Mouse (Mus musculus) heart, adult 8-10 months (tissue): ENCODE results near the gene Dpysl5. TPM values are rescaled to one million over a fixed set of nuclear protein-coding genes. Genes with fewer than 3 reads are reported as not detected.

ENCODE experiments used
- DNase-seq: peaks from one replicate; pipeline ENCODE4 v3.0.0; 2022; ENCODE audit warnings: low spot score
- total RNA-seq, 4 experiments: library from RNA; stranded (reverse); gene quantifications; 2 replicates each; pipeline ENCODE4 v1.2.4; 2022

Gene Dpysl5
- total RNA-seq, 4 experiments from 2014 or later, result 0.57 to 1.4 (median 0.91) TPM

DNA sequence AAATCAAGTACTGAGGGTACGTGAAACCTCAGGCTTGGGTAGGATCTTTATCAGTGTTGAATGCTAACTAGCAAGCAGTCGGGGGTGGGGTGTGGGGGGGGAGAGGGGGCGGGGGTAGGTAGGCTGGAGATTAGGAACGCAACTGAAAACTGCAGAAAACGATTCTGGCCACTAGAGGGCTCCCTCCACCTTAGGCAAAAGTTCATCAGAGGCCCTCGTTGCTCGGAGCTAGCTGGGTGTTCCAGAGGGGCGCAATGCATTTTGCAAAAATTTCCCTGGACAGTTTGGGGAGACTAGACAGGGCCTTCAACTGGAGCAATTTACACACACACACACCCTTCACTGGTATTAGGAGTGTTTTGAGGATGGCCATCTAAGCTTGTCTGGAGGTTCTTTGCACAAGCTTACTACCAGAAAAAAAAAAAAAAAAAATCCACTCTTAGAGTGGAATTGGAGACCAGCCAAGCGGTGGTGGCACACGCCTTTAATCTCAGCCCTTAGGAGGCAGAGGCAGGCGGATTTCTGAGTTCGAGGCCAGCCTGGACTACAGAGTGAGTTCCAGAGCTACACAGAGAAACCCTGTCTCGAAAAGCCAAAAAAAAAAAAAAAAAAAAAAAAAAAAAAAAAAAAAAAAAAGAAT is 1.5 kb upstream of the Dpysl5 start:
- peak; percentile 62 for DNase-seq

DNA sequence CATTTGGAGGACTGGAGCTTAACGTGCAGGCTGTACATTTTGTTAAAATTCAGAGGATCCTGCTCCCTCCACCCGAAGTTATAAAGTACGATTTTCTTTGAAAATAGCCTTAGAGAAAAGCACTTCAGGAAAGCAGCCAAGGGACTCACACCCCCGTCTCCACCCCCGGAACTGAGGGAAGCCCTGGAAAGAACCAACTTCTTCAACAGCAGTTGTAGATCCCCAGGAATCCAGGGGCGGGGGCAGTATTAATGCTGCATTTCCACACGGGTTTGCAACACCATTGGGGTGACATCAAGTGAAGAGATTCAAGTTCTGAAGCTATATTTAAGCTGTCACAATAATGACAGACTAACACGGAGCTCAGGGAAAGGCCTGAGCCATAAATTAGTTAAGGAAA is 878 bp upstream of the Dpysl5 start:
- DNase-seq, result no peak

DNA sequence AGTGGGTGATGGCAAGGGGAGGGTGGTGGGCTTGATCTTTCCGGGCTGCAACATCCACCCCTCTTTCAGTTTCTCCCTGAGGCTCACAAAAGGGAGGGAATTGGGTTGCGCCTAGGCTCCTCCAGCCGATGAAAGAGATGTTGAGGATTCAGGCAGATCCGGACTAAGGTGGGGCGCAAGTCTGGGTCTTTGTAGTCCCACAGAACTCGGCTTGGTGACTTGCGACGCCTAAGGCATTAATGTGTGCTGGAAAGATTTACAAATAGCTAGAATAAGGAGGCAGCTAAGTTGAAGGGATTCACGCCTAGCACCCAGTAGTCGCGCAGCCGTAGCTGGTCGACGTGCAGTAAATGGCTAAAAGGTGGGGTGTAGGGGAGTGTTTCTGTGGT is 632 bp downstream of the Dpysl5 start:
- DNase-seq, result no peak

DNA sequence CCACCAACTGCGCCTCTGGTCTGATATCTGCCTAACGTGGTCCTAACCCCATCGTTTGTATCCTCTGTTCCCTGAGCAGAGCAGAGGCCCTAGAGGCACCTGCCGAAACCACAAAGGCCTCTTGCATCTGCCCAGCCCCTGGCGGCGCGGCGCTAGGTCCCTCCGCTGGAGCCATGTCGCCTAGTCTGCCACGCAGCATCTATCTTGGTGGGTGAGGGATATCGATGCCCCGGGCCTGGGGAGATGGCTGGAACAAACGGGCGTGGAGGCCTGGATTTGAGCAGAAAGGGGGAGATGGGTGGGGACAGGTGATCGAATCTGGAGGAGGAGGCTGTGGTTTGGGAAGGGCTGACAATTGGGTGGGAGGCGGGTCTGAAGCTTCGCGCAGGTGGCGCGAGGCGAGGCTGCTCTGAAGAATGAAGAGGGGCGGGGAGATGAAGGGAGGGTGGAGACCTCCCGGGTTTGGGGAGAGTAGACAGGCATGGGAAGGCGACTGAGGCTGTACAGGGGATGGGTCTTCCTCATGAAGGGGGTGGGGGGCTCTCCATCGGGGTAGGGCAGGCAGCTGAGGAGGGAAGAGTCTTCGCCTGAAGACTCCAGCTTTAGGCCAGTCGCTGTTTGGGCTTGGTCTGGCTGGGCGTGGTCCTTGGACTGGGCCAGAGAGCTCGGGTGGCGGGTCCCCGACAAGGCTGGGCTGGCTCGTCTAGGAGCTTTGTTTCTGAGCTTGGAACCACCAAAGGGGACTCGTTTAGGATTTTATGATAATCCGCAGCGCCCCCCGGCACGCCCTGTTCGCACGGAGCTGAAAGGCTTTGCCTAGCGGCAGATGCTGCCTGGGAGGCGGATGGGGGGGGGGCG is 1.3 kb downstream of the Dpysl5 start:
- DNase-seq, result no peak

DNA sequence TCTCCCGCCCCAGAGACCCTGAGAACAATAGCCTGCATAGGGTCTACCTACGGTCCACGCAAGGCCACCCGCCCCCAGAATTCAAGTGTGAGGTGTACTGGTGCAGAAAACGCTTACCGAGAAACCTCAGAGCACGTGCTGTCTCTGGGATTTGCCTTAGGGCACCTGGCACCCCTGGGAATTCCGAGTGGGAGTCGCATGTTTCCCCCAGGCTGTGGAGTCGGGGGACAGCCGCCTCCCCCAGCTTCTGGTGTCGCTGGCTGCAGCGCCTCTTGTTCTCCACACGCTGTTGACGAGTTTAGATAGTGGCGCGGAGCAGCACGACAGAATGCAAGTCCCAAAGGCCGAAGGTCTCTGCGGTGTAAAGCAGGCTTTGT is 1.9 kb downstream of the Dpysl5 start:
- DNase-seq, result no peak

DNA sequence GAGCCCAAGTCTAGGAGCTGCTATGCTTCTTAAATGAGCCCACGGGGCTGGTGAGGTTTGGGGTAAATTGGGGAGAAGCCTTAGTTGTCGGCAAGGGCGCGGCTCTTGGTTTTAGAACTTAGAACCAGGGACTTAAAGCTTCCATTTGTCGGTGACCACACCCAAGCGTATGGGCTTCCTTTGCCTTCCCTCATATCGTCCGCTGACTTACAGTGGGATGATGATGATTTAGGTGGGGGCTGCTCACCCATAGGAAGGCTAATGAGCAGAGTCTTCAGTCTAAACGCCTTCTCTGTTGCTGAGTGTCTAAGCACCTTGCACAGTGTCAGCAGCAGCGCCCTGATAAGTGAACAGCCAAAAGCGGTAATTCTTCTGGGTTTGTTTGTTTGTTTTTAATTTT is 2.3 kb downstream of the Dpysl5 start:
- no peak for DNase-seq

DNA sequence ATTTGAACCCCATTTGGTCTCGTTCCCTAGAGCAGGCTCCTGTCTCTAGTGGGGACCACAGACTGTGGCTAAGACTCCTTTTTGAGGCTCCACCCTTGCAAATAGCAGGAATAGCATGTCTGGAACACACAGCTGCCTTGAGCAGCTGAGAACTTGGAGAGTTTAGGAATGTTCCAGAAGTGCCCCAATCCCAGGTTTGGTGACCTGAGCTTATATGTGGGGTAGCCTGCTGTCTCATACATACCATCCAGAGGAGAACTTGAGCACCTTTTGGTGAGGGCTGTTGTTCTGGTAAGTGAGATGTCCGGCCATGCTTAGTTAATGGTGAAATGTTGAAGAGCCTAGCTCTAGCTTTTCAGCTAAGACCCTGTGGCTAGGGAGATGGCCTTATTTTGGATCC is 4.9 kb downstream of the Dpysl5 start:
- DNase-seq, result no peak

DNA sequence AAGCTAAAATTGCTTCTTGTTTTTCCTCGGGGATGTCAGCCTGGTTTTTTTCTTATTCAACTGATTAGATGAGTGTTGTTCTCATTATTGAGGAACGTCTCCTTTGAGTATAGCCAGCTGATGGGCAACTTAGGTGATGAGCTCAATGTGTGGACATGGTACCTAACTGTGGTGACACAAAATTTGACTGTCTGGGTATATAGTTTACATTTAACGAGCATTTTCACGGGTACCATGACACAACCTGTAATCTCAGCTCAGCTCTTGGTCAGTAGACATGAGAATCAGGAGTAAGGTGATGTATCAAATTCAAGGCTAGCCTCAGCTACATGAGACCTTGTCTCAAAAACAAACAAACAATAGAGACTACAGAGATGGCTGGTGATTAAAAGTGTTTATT is 6.1 kb downstream of the Dpysl5 start:
- no peak for DNase-seq

DNA sequence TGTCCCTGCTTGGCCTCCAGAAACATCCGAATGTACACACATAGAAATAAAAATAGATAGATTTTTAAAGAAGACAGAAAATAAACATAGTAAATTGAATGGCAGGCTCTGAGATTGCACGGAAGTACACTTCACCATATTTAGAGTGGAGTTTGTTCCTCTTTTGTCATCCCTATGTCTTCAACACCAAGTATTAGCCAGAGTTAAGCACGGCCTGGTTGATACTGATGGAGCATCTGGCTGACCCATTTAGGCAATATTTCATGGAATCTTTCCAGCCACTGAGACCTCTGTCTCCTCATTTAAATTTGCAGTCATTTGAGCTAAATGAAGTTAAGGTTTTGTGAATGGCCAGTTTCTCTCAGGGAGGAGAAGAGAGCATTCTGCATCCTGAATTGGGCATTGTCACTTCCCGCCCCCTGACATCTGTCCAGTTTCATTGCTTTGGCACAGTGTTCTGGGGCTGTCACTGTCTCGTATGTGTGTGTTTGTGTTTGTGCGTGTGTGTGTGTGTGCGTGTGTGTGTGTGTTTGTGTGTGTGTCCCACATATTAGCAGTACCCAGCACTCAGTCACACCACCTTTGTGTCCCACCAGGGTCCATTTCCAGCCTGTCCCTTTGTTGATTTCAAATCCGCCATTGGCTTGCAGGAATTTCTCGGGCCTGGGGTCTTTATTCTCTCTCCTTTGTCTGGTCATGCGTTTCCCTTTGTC is 6.8 kb downstream of the Dpysl5 start:
- DNase-seq, result no peak

DNA sequence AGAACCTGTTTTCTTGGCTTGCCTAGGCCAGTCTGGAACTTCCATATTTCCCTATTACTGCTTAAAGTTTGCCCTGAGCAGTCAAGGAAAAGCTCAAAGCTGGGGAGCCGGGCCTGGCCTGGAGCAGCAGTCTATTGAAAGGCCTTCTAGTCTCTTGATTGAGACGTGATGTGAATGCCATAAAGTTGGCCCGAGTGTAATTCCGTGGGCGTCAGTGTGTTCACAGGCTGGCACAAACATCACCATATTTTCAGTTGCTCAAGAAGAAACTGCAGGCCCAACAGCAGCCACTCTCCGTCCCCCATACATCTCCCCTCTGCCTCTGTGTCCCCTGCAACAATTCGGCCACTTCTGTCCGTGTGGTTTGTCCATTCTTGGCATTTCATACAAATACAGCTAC is 10.6 kb downstream of the Dpysl5 start:
- DNase-seq, result no peak

DNA sequence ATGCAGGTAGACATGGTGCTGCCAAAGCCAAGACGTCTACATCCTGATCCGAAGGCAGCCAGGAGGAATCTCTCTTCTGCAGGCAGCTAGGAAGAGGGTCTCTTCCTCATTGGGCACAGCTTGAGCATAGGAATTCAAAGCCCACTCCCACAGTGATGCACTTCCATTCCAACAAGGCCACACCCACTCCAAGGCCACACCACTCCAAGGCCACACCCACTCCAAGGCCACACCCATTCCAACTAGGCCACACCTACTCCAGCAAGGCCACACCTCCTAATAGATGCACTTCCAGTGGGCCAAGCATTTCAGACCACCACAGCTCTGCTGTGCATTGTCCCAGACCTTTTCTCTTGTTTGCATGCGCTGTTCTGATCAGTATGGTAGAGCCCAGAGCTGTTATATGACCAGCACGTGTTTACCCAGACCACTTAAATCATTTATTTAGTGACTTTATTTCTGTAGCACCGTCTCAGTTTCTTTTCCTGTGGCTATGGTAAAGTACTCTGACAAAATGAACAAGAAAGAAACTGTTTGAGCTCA is 14.9 kb downstream of the Dpysl5 start:
- DNase-seq, result no peak

DNA sequence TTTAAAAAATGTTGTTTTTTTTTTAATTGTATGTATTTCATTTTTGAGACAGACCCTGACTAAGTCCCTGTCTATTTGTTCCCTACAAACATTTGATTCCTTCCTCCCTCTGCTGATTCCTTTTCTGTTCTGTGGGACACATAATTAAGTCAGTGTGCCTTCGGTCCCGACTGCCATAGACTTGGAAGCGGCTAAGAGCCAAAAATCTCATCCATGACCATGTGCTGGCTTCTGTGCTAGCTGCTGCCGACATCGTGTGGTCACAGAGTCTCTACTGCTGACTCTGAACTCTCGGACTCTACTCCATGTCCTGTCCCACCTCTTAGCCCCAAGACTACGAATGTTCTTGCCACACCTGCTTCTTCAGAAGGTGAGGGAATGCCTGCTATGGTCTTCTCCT is 21.1 kb downstream of the Dpysl5 start:
- no peak for DNase-seq

DNA sequence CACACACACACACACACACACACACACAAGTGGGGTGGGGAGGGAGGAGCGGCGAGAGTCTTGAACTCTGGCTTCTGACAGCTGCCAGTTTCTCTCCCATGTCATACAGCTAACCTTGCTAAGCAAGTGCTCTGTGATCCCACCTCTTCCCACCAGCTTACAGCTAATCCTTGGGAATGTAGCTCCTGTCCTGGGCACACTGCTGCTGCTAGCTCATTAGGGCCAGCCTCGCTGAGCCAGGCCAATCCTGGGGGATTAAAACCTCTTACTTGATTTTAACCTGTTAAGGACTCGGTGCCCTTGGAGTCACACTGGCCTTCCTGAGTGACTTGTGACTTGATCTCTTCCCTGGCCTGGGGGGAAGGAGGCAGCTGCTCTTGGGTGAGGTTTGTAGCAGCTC is 23.3 kb downstream of the Dpysl5 start:
- DNase-seq, result no peak

DNA sequence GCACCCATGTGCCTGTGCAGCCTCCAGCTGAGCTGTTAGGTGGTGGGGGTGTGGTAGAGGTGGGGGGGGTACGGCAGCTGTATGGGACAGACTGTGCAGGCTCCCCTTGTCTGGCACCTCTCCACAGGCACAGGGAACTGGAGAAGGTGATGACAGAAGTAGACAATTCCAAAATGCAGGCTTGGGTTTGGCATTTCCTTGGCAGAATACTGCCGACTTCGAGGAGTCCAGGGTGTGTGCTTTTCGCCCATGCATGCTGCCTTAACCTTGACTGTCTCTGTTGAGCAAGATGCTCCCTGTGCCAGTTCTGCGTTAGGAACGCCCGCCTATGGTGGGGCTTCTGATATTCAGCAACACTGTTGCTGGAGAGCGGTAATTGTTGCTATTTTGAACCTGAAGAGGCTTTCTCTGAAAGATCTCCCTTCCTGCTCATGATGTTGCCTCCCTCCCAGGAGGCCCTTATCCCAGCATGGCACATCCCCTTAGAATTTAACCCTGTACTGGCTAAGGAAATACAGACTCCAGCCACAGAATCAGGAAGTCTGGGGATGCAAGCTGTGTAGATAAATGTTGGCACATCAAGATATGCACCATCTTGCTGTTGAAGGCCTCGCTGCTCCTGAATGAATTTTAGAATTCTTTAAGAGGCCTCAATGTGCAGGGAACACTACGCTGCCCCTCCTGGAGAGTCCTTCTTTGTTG is 26.9 kb downstream of the Dpysl5 start:
- DNase-seq, result no peak

DNA sequence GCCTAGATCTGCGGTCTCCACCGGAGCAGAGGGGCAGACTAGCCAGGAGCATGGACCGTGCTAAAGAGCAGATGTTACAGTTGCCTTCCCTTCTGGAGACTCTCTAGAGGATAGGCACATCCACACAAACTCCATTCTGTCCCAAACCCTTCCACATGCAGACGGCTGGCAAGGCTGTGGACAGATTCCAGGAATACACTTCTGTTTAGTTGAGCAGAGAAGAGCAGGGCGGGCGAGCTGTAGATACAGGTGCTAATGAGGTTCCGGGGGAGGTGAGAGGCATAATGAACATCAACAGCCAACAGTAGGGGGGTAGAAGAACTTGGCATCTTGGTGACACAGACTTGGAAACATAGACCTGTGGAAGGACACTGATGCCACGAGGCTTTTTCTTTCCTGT is 28.2 kb downstream of the Dpysl5 start:
- no peak for DNase-seq

DNA sequence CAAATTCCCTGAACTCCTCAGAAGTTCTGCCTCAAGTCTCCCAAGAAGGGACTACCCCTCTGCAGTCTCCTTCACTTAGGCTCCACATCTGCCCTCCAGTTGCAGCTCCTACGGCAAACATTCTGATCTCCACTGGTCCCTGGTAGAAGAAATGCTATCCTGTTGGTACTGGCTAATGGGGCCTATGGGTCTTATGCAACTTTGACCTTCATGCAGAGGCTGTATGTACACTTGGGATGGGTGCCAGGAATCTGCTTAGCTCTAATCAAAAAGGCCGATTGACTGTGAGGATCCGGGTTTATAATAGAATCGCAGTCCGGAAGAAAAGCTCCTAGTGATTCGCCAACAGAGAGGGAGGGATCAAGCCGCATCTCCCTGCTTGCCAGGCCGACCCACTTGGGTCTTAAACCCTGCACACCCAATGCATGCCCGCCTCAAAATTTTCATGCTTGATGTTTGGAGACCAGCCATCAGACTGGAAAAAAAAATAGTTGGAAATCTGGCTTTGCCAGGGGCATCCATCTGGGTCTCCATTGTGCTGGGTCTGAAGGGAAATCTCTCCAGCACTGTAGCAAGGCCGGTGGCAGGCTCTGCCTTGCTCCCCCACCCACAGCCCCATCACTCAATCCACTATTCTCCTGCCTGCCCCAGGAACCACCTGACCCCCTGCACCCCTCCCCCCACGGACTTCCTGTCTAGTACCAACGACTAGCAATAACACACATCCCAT is 38.4 kb downstream of the Dpysl5 start:
- DNase-seq, result no peak

DNA sequence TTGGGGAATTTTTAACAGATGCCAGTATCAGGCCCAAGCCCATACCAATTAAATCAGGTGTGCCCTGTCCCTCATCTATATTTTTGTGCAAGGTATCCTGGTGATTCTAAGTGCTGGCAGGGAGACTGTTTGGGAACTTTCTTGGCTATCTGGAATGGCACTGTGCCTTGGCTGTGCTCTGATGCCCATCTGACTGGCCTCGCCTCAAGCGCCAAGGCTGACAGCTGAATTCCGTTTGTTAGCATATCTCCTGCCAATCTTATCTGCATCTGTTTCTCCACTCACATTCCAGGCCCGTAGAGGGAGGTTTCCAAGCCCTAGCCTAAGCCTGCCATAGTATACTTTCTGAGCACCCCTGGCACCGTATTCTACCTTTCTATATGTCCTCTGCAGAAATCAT is 39.7 kb downstream of the Dpysl5 start:
- no peak for DNase-seq

DNA sequence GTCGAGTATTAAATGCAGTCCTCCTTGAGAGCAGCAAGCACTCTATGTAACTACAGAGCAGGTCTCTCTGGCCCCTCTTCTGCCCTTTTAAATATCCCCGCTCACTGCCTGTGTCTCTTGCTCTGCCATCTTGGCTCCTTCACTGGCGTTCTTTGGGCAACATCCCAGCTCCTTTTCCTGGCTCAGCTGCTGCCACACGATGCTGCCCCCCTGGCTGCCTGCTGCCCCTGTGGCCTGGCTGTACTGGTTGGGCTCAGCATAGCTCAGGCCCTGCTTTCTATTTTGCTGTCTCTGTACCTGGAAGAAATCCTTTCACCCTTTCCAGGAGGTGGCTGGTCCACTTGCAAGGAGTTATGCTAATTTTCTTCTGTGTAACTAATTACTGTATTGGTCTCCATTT is 41.8 kb downstream of the Dpysl5 start:
- DNase-seq, result no peak

DNA sequence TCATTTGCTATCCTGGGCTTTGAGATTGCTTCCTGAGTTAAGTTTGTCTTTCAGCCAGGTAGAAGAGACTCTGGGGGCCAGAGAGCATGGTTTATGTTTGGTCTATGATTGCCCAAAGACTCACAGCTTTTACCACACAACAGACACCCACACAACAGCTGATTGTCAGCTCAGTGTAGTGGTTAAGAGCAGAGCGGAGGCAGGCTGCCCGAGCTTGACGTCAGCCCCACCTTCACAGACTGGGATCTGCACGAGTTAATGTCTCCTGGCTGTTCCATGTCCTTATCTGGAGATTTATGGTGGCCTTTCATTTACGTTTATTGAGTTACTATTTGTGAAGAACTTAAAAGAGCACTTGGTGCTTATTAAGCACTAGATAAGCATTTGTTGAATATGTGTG is 43.9 kb downstream of the Dpysl5 start:
- no peak for DNase-seq

DNA sequence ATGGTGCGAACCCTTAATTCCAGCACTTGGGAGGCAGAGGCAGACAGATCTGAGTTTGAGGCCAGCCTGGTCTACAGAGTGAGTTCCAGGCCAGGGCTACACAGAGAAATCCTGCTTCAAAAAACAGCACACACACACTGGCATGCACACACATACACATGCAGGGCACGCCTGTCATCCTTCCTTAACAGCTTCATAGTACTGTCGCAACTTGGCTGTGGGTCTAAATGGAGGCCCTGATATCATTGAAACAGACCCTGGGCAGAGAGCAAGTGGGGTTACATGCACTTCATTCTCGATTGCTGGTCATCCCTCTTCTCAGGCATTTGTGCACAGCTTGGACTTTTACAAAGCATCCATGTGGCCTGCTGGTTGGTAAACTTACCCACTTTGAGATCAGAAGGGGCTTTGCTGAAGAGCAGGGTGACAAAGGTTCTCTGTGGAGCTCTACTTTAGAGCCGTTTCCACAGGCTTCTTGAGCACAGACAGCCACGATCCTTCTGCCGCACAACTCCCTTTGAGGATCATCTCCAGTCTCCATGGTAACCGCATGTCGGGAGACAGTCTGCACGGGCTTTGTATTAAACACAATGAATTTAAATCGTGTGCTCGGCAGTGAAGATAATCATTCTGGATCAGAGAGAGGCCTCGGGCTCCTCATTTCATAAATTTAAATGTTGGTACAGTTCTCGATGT is 51.6 kb downstream of the Dpysl5 start:
- no peak for DNase-seq

DNA sequence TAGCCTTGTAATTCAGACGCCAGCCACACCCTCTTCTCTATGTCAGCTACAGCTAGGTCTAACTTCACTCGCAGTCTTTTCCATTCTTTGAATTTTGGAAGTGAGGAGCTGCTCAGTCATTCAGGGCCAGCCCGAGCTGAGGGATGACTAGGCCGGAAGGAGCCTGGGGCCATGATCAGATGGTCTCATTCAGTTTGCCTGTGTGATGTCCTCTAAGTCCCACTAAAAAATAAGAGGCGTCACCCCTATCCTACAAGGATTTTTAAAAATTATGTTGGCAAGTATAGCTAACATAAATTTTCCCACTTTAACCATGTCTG is 52.1 kb downstream of the Dpysl5 start:
- DNase-seq, result no peak
